Mouse (Mus musculus) midbrain, postnatal 0 days (tissue): Measurements from ENCODE around the gene Zdhhc5. TPM values are rescaled to one million over a fixed set of nuclear protein-coding genes. Genes with fewer than 3 reads are reported as not detected.
"Not testable (repeated sequence)": the region's sequence is repeated elsewhere in the genome, so short reads cannot be mapped to it uniquely, and the experiment has no call there.

Source experiments
- ATAC-seq: fragments of 200-750 bp; cut with Nextera tagmentation; 2 replicates; pipeline ENCODE4 v1.8.0; 2017; ENCODE audit warnings: moderate number of reproducible peaks, mild to moderate bottlenecking, moderate TSS enrichment, moderate library complexity; ENCODE audit not compliant: low FRiP score
- DNase-seq: peaks from one replicate; pipeline ENCODE4 v3.0.0-alpha.2; 2015; ENCODE audit warnings: low spot score
- H3K27ac ChIP-seq: fragments of 300-500 bp; sonication (generic); 2 replicates; pipeline ENCODE4 v1.5.1; 2014; ENCODE audit warnings: low read depth, mild to moderate bottlenecking, low read length, mixed read lengths
- H3K27me3 ChIP-seq: fragments of 300-500 bp; sonication (generic); 2 replicates; pipeline ENCODE4 v1.6.1; 2014; ENCODE audit warnings: low read length, control low read depth, mixed read lengths; ENCODE audit not compliant: insufficient read depth
- H3K36me3 ChIP-seq: fragments of 300-500 bp; sonication (generic); 2 replicates; pipeline ENCODE4 v1.6.1; 2014; ENCODE audit warnings: low read length, control low read depth, mixed read lengths; ENCODE audit not compliant: insufficient read depth
- H3K4me1 ChIP-seq: fragments of 300-500 bp; sonication (generic); 2 replicates; pipeline ENCODE4 v1.6.1; 2014; ENCODE audit warnings: mild to moderate bottlenecking, control low read depth, antibody characterized with exemption, low read length, mixed read lengths; ENCODE audit not compliant: insufficient read depth
- H3K4me2 ChIP-seq: fragments of 300-500 bp; sonication (generic); 2 replicates; pipeline ENCODE4 v1.6.1; 2014; ENCODE audit warnings: low read depth, mild to moderate bottlenecking, low read length, mixed read lengths; ENCODE audit not compliant: poor library complexity, severe bottlenecking
- H3K4me3 ChIP-seq: fragments of 300-500 bp; sonication (generic); 2 replicates; pipeline ENCODE4 v1.5.1; 2014; ENCODE audit warnings: low read depth, mild to moderate bottlenecking, low read length, moderate library complexity
- H3K9ac ChIP-seq: fragments of 300-500 bp; sonication (generic); replicated peaks from 2 replicates; pipeline ENCODE4 v1.6.1; 2014; ENCODE audit warnings: mild to moderate bottlenecking, low read length, moderate library complexity, mixed read lengths; ENCODE audit not compliant: poor library complexity, severe bottlenecking
- H3K9me3 ChIP-seq: fragments of 300-500 bp; sonication (generic); 2 replicates; pipeline ENCODE4 v1.6.1; 2016; ENCODE audit warnings: low read length, control low read depth
- CTCF ChIP-seq: IDR thresholded peaks from 2 replicates; pipeline ENCODE4 v1.5.1; 2016; ENCODE audit warnings: antibody characterized with exemption, mild to moderate bottlenecking
- WGBS: fragments of 180-500 bp; shearing (Covaris S2); extraction: QIAGEN DNeasy Blood & Tissue Kit; methylation state at CpG from one replicate; pipeline ENCODE4 v1.1.7; 2014; 5-methylcytosine and 5-hydroxymethylcytosine counted together
- polyA plus RNA-seq: library from polyadenylated mRNA; unstranded; fragments of >200 nt; fragmentation: Nextera tagmentation; extraction: Ambion mirVana; gene quantifications from 2 replicates; pipeline ENCODE4 v1.2.1, GENCODE M21; 2015
- total RNA-seq: library from RNA; depleted of rRNA; stranded (reverse); fragments of >200 nt; gene quantifications from 2 replicates; pipeline ENCODE4 v1.2.3, GENCODE M21; 2014

The Zdhhc5 gene
- total and polyA plus RNA-seq, 2 experiments from 2014 or later, result 17.9 to 39.0 TPM

DNA sequence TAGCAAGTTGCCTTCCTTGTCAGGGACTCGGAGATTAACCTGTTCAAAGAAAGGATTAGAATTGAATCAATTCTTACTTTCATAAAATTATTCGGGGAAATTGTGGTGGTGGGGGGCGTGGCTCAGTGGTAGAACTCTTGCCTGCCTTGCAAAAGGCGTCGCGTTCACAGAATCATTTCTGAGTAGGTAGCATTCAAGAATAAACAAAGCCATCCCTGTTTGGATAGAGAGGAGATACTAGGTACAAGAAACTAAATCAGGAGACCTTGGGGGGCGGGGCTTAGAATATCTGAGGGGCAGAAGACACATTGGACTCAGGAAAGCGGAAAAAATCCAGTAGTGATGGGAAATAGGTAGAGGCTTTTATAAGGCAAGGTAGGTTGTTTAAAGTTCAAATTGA lies 36.0 kb downstream of the Zdhhc5 start, which contains the start of gene Tmx2:
Gene Tmx2, minus strand, starts transcription at position 125 of the 400 bp plus-strand sequence.
- Histone ChIP-seq H3K4me1 (peaks cover 9% of the 10 kb centered on the region; the same call in 1 of the 2 replicates), H3K4me2 (peak within 1 kb of the TSS; percentile 70), H3K4me3 (peak within 1 kb of the TSS; percentile 97), H3K9me3 (no peaks in the 10 kb centered on the region), H3K27ac (peak within 1 kb of the TSS; percentile 78), H3K27me3 (no peaks in the 10 kb centered on the region), H3K9ac (peak within 1 kb of the TSS; percentile 67), H3K36me3 (peaks cover 11% of the 10 kb centered on the region)
- DNase-seq (no peak), ATAC-seq (no peak)
- 21% methylated on average over 8 of the region's 8 CpGs for WGBS
- no peak for TF ChIP-seq CTCF

DNA sequence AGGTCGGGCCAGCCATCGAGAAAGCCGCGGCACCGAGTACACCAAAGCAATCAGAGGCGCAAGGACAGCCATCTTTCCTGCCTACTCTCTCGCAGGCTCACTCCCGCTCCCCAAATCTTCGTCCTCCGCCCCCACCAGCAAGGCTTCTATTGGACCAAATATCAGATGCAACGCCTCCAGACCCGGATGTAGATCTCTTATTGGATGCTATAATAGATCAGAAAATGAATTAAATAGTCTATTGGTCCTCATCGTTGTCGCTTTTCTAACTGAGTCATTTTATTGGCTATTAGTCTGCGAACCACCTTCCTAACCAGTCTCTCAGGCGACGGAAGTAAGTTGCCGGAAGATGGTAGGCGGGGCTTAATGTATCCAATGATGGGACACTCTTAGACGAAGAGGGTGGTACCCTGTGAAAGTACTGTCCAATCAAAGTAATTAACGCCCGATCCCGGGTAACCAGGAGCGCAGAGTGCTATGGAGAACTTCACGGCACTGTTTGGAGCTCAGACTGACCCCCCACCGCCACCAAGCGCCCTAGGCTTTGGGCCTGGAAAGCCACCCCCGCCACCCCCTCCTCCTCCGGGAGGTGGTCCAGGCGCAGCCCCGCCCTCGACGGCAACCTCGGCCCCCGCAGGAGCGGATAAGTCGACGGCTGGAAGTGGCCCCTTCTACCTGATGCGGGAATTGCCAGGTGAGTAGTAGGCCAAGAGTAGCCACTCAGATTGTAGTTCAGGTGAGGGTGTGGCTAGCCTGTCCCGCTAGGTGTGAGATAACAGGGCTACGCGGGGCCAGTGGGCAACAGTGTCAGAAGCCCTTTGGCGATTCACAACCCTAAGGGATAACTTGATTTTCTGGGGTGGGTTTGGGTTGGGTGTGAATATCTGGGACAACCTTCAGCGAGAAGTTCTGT lies 36.8 kb downstream of the Zdhhc5 start, which contains the start of the genes Gm28635 and Med19:
Gene Gm28635, minus strand, starts transcription at position 74 of the 913 bp plus-strand sequence.
Gene Med19, plus strand, starts transcription at position 435 of the 913 bp plus-strand sequence.
- peak; percentile 100 for ATAC-seq
- peaks cover 9% of the 10 kb centered on the region; the same call in 1 of the 2 replicates for H3K4me1 ChIP-seq
- DNase-seq, result peak; percentile 100
- peak within 1 kb of the TSS; percentile 70 for H3K4me2 ChIP-seq
- H3K9me3 ChIP-seq, result no peaks in the 10 kb centered on the region
- H3K27me3 ChIP-seq, result no peaks in the 10 kb centered on the region
- TF ChIP-seq CTCF, result peak; percentile 1
- peak within 1 kb of the TSS; percentile 69 for H3K9ac ChIP-seq
- H3K36me3 ChIP-seq, result peaks cover 15% of the 10 kb centered on the region
- peak within 1 kb of the TSS; percentile 97 for H3K4me3 ChIP-seq
- under 1% methylated on average over 44 of the region's 44 CpGs for WGBS
- H3K27ac ChIP-seq, result peak within 1 kb of the TSS; percentile 78

GRCm38 (mm10) chr2:84677270-84677967 lies 37.6 kb downstream of the Zdhhc5 start:
- Histone ChIP-seq H3K4me3 (peak overlapping the region; percentile 97), H3K4me1 (peaks cover 9% of the 10 kb centered on the region; the same call in 1 of the 2 replicates), H3K9me3 (no peaks in the 10 kb centered on the region), H3K36me3 (peaks cover 21% of the 10 kb centered on the region), H3K27ac (peak overlapping the region; percentile 78), H3K4me2 (peak overlapping the region; percentile 64), H3K27me3 (no peaks in the 10 kb centered on the region), H3K9ac (peak overlapping the region; percentile 69)
- WGBS, result 10% methylated on average over 22 of the region's 22 CpGs
- TF ChIP-seq CTCF, result peak; percentile 72
- ATAC-seq (peak; percentile 75), DNase-seq (peak; percentile 62)

GRCm38 (mm10) chr2:84671535-84671934 lies 43.4 kb downstream of the Zdhhc5 start:
- H3K4me3 ChIP-seq, H3K4me1 ChIP-seq, H3K9me3 ChIP-seq, DNase-seq, H3K4me2 ChIP-seq, H3K9ac ChIP-seq, H3K27ac ChIP-seq, H3K27me3 ChIP-seq, ATAC-seq: not testable (repeated sequence)
- 62% methylated on average over 4 of the region's 5 CpGs for WGBS
- H3K36me3 ChIP-seq, result peaks cover 22% of the 10 kb centered on the region

DNA sequence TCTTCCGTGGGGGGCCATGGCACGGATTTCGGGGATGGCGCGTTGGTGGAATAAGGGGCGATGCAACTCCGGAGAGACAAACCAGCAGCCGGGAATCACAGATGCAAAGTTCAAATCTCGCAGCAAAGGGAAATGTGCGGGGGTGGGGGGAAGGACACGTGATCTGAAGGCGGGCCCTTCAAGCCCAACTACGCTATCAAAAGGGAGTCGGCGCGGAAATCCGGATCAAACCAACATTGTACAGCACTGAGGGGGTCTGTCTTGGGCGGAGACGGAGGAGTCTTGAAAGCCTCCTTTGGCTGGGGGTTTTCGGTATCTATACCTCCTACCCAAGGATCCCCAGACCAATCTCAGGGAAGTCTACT lies 44.4 kb downstream of the Zdhhc5 start, which contains the start of gene Selenoh:
Gene Selenoh, minus strand, starts transcription at position 202 of the 365 bp plus-strand sequence.
- H3K9me3 ChIP-seq, result no peaks in the 10 kb centered on the region
- peak within 1 kb of the TSS; percentile 84 for H3K9ac ChIP-seq
- under 1% methylated on average over 20 of the region's 20 CpGs for WGBS
- no peaks in the 10 kb centered on the region for H3K4me1 ChIP-seq
- no peak for TF ChIP-seq CTCF
- peak within 1 kb of the TSS; percentile 61 for H3K4me2 ChIP-seq
- H3K4me3 ChIP-seq, result peak within 1 kb of the TSS; percentile 77
- peak within 1 kb of the TSS; percentile 89 for H3K27ac ChIP-seq
- DNase-seq (peak; percentile 98), ATAC-seq (peak; percentile 97)
- peaks cover 22% of the 10 kb centered on the region for H3K36me3 ChIP-seq
- no peaks in the 10 kb centered on the region for H3K27me3 ChIP-seq
